Mouse (Mus musculus): Measurements from ENCODE around the gene Rom1. TPM values are rescaled to one million over a fixed set of nuclear protein-coding genes. Genes with fewer than 3 reads are reported as not detected.

Rom1 gene
- polyA plus RNA-seq, 1 experiment from 2014 or later = 2.4 TPM

DNA sequence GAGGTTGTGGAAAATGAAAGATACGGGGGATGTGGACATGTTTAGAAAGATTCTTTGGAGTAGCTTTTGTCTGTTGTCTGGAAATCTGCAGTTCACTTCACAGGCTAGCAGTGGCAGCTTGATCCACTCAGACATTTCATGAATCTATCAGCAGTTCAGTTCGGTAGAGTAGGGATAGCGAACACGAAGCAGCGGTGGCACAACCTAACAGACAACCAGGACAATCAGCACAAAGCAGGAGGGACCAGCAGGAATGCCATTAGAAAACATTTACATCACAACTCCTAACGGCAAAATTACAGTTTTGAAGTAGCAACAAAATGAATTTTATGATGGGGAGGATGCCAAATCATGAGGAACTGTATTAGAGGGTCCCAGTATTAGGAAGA, 9.5 kb downstream of the Rom1 start:
- WGBS = 55% methylated on average over 6 of the region's 6 CpGs
- peak overlapping the region; percentile 83 for H3K4me3 ChIP-seq (ENCODE audit: low read length)
- peak overlapping the region; percentile 89 for H3K27ac ChIP-seq (ENCODE audit: low read length)
- no peaks in the 10 kb centered on the region for H3K9me3 ChIP-seq (replicated peaks; ENCODE audit: control insufficient read depth, low read length)
- H3K4me2 ChIP-seq (ENCODE audit: low read depth, low read length) = peak overlapping the region; percentile 72
- H3K36me3 ChIP-seq (ENCODE audit: control insufficient read depth, insufficient read depth) = peaks cover 21% of the 10 kb centered on the region
- peak overlapping the region; percentile 87 for H3K9ac ChIP-seq (ENCODE audit: low read length)
- peaks cover 12% of the 10 kb centered on the region for H3K4me1 ChIP-seq (ENCODE audit: control insufficient read depth, insufficient read depth, low read length)
- H3K27me3 ChIP-seq (ENCODE audit: control insufficient read depth, insufficient read depth, low read length) = no peaks in the 10 kb centered on the region
- no peak for ATAC-seq (replicated peaks; ENCODE audit: extremely low read depth, insufficient read depth, low FRiP score)

- H3K27ac ChIP-seq (ENCODE audit: low read length) = no peak overlapping the region
These were observed 10.2 kb downstream of the Rom1 start for GRCm38 (mm10) chr19:8919000-8919399.

GRCm38 (mm10) chr19:8914212-8914611, 14.9 kb downstream of the Rom1 start:
- no peak for ATAC-seq (replicated peaks; ENCODE audit: extremely low read depth, insufficient read depth, low FRiP score)
- 92% methylated on average over 3 of the region's 3 CpGs for WGBS
- no peaks in the 10 kb centered on the region for H3K27me3 ChIP-seq (ENCODE audit: control insufficient read depth, insufficient read depth, low read length)
- H3K9me3 ChIP-seq (replicated peaks; ENCODE audit: control insufficient read depth, low read length) = no peaks in the 10 kb centered on the region
- H3K27ac ChIP-seq (ENCODE audit: low read length) = no peak overlapping the region
- no peak overlapping the region for H3K9ac ChIP-seq (ENCODE audit: low read length)
- no peaks in the 10 kb centered on the region for H3K4me1 ChIP-seq (ENCODE audit: control insufficient read depth, insufficient read depth, low read length)
- H3K4me3 ChIP-seq (ENCODE audit: low read length) = no peak overlapping the region
- H3K4me2 ChIP-seq (ENCODE audit: low read depth, low read length) = no peak overlapping the region
- H3K36me3 ChIP-seq (ENCODE audit: control insufficient read depth, insufficient read depth) = peaks cover 73% of the 10 kb centered on the region

More at GRCm38 (mm10) chr19:8919000-8919399, 10.2 kb downstream of the Rom1 start:
- no peaks in the 10 kb centered on the region for H3K27me3 ChIP-seq (ENCODE audit: control insufficient read depth, insufficient read depth, low read length)
- peaks cover 12% of the 10 kb centered on the region for H3K4me1 ChIP-seq (ENCODE audit: control insufficient read depth, insufficient read depth, low read length)
- ATAC-seq (replicated peaks; ENCODE audit: extremely low read depth, insufficient read depth, low FRiP score) = no peak
- H3K9ac ChIP-seq (ENCODE audit: low read length) = no peak overlapping the region
- peaks cover 27% of the 10 kb centered on the region for H3K36me3 ChIP-seq (ENCODE audit: control insufficient read depth, insufficient read depth)
- H3K9me3 ChIP-seq (replicated peaks; ENCODE audit: control insufficient read depth, low read length) = no peaks in the 10 kb centered on the region
- H3K4me3 ChIP-seq (ENCODE audit: low read length) = no peak overlapping the region
- 92% methylated on average over 3 of the region's 3 CpGs for WGBS
- no peak overlapping the region for H3K4me2 ChIP-seq (ENCODE audit: low read depth, low read length)

DNA sequence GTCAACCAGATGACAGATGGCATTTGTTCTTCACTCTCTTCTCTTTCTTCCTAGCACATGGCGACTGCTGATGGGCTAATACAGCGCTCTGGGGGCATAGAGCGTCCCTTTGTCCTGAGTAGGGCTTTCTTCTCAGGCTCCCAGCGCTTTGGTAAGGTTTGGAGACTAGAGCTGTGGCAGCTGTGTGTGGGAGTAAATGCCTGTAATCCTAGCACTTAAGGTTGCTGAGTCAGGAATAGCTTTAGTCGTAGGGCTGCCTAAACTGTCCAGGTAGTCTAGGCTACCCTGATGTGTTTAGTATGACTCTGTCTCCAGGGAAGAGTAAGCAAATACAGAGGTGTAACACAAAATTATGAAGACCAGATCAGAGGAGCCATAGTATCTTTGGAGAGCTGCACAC, 17.3 kb downstream of the Rom1 start:
- Histone ChIP-seq H3K4me1 (ENCODE audit: control insufficient read depth, insufficient read depth, low read length) (no peaks in the 10 kb centered on the region), H3K9me3 (replicated peaks; ENCODE audit: control insufficient read depth, low read length) (no peaks in the 10 kb centered on the region), H3K27me3 (ENCODE audit: control insufficient read depth, insufficient read depth, low read length) (no peaks in the 10 kb centered on the region), H3K27ac (ENCODE audit: low read length) (no peak overlapping the region), H3K9ac (ENCODE audit: low read length) (no peak overlapping the region), H3K4me3 (ENCODE audit: low read length) (no peak overlapping the region), H3K36me3 (ENCODE audit: control insufficient read depth, insufficient read depth) (peaks cover 93% of the 10 kb centered on the region), H3K4me2 (ENCODE audit: low read depth, low read length) (no peak overlapping the region)
- no peak for ATAC-seq (replicated peaks; ENCODE audit: extremely low read depth, insufficient read depth, low FRiP score)
- WGBS = 86% methylated on average over 5 of the region's 5 CpGs

- Histone ChIP-seq H3K4me3 (ENCODE audit: low read length) (no peak overlapping the region), H3K9me3 (replicated peaks; ENCODE audit: control insufficient read depth, low read length) (no peaks in the 10 kb centered on the region), H3K27ac (ENCODE audit: low read length) (no peak overlapping the region), H3K36me3 (ENCODE audit: control insufficient read depth, insufficient read depth) (peaks cover 89% of the 10 kb centered on the region), H3K9ac (ENCODE audit: low read length) (no peak overlapping the region), H3K4me1 (ENCODE audit: control insufficient read depth, insufficient read depth, low read length) (no peaks in the 10 kb centered on the region), H3K27me3 (ENCODE audit: control insufficient read depth, insufficient read depth, low read length) (no peaks in the 10 kb centered on the region), H3K4me2 (ENCODE audit: low read depth, low read length) (no peak overlapping the region)
- no peak for ATAC-seq (replicated peaks; ENCODE audit: extremely low read depth, insufficient read depth, low FRiP score)
- WGBS = 88% methylated on average over 6 of the region's 6 CpGs
These were observed 20.6 kb downstream of the Rom1 start for GRCm38 (mm10) chr19:8908531-8908930.

DNA sequence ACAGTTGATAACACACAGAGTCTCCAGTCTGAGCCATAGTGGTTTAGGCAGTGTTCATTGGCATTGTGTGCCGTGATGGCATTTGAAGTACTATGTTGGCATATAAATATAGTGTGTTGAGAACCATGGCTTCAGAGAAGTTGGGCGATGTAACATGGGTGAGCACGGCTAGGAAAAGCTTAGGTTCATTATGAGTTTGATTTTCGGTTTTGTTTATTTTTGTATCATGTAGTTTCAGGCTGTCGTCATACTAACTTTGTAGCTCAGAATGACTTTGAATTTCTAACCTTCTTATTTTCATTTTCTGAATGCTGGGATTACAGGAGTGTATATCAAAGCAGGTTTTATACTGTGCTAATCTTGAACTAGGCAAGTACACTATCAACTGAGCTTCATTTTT, 25.7 kb downstream of the Rom1 start:
- no peak for ATAC-seq (replicated peaks; ENCODE audit: extremely low read depth, insufficient read depth, low FRiP score)
- H3K4me3 ChIP-seq (ENCODE audit: low read length) = no peak overlapping the region
- no peaks in the 10 kb centered on the region for H3K27me3 ChIP-seq (ENCODE audit: control insufficient read depth, insufficient read depth, low read length)
- H3K36me3 ChIP-seq (ENCODE audit: control insufficient read depth, insufficient read depth) = peaks cover 53% of the 10 kb centered on the region
- no peak overlapping the region for H3K27ac ChIP-seq (ENCODE audit: low read length)
- no peak overlapping the region for H3K9ac ChIP-seq (ENCODE audit: low read length)
- WGBS = 92% methylated on average over 5 of the region's 5 CpGs
- peaks cover 10% of the 10 kb centered on the region for H3K4me1 ChIP-seq (ENCODE audit: control insufficient read depth, insufficient read depth, low read length)
- no peak overlapping the region for H3K4me2 ChIP-seq (ENCODE audit: low read depth, low read length)
- H3K9me3 ChIP-seq (replicated peaks; ENCODE audit: control insufficient read depth, low read length) = no peaks in the 10 kb centered on the region

GRCm38 (mm10) chr19:8899079-8899478, 30.1 kb downstream of the Rom1 start:
- 35% methylated on average over 3 of the region's 3 CpGs for WGBS
- Histone ChIP-seq H3K27ac (ENCODE audit: low read length) (no peak overlapping the region), H3K36me3 (ENCODE audit: control insufficient read depth, insufficient read depth) (peaks cover 21% of the 10 kb centered on the region), H3K9ac (ENCODE audit: low read length) (peak overlapping the region; percentile 95), H3K4me3 (ENCODE audit: low read length) (peak overlapping the region; percentile 92), H3K9me3 (replicated peaks; ENCODE audit: control insufficient read depth, low read length) (no peaks in the 10 kb centered on the region), H3K4me1 (ENCODE audit: control insufficient read depth, insufficient read depth, low read length) (peaks cover 20% of the 10 kb centered on the region), H3K4me2 (ENCODE audit: low read depth, low read length) (peak overlapping the region; percentile 79), H3K27me3 (ENCODE audit: control insufficient read depth, insufficient read depth, low read length) (no peaks in the 10 kb centered on the region)
- no peak for ATAC-seq (replicated peaks; ENCODE audit: extremely low read depth, insufficient read depth, low FRiP score)

DNA sequence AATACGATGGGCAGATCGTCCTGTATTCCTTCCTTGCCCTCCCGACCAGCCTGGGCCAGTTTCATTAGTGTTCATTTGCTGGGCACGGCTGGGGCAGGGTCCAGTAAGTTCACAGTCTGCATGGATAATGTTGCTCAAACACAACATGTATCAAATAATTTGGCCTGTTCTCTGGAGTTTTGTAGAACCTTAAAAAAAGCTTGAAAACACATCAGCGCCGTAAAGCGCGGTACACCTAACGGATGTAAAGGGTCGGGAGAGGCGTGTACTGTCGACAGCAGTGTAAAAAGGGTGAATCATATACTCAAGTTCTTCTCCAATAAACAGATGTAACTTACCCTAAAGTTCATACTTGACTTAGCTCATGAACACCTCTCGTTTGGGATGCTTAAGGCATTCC, 30.6 kb downstream of the Rom1 start:
- peaks cover 19% of the 10 kb centered on the region for H3K36me3 ChIP-seq (ENCODE audit: control insufficient read depth, insufficient read depth)
- peak overlapping the region; percentile 85 for H3K27ac ChIP-seq (ENCODE audit: low read length)
- WGBS = 5% methylated on average over 13 of the region's 13 CpGs

DNA sequence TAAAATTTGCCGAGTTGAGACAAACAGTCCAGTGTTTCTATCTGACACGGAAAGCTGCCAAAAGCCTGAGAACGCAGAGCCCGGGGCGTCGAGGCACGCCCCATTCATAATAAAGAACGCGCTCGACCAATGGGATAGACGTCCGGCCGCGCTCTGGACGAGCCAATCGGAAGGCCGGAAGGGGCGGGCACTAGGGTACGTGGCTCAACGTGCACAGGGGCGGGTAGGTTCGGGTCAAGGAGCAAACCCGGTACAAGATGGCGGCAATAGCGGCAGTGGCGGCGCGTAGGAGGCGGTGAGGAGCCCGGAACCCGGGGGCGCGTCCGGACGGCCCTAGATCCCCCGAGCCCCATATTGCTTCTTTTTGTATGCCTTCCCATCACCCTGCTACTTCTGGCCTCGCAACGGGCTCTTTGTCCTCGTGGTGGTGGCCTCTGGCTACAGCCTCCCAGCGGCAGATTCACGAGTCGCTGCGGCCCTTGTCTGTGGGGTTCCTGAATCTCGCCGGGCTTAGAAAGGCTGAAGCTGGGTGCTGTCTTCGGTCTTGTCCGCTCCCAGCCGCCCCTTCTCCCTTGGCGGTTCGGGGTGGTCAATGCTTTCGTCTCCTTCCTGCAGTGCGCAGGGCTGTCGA, 31.2 kb downstream of the Rom1 start, which contains the start of gene Ganab:
Ganab (plus strand) TSS at position 207 of the 631 bp plus-strand sequence.
- Histone ChIP-seq H3K27ac (ENCODE audit: low read length) (peak within 1 kb of the TSS; percentile 88), H3K9me3 (replicated peaks; ENCODE audit: control insufficient read depth, low read length) (no peaks in the 10 kb centered on the region), H3K9ac (ENCODE audit: low read length) (peak within 1 kb of the TSS; percentile 95), H3K4me3 (ENCODE audit: low read length) (peak within 1 kb of the TSS; percentile 92), H3K4me2 (ENCODE audit: low read depth, low read length) (peak within 1 kb of the TSS; percentile 79), H3K27me3 (ENCODE audit: control insufficient read depth, insufficient read depth, low read length) (no peaks in the 10 kb centered on the region), H3K36me3 (ENCODE audit: control insufficient read depth, insufficient read depth) (peaks cover 13% of the 10 kb centered on the region), H3K4me1 (ENCODE audit: control insufficient read depth, insufficient read depth, low read length) (peaks cover 27% of the 10 kb centered on the region)
- peak; percentile 99 for ATAC-seq (replicated peaks; ENCODE audit: extremely low read depth, insufficient read depth, low FRiP score)
- WGBS = under 1% methylated on average over 53 of the region's 53 CpGs

More for the DNA sequence above, 30.6 kb downstream of the Rom1 start:
- Histone ChIP-seq H3K4me2 (ENCODE audit: low read depth, low read length) (peak overlapping the region; percentile 79), H3K4me3 (ENCODE audit: low read length) (peak overlapping the region; percentile 92), H3K27me3 (ENCODE audit: control insufficient read depth, insufficient read depth, low read length) (no peaks in the 10 kb centered on the region), H3K4me1 (ENCODE audit: control insufficient read depth, insufficient read depth, low read length) (peaks cover 25% of the 10 kb centered on the region), H3K9ac (ENCODE audit: low read length) (peak overlapping the region; percentile 95), H3K9me3 (replicated peaks; ENCODE audit: control insufficient read depth, low read length) (no peaks in the 10 kb centered on the region)
- ATAC-seq (replicated peaks; ENCODE audit: extremely low read depth, insufficient read depth, low FRiP score) = no peak; the same call in 1 of the 2 replicates

Measured in heart, embryonic 16.5 days (tissue).